ENCODE assay signal across 25 mouse cellular contexts in the genomic region with DNA sequence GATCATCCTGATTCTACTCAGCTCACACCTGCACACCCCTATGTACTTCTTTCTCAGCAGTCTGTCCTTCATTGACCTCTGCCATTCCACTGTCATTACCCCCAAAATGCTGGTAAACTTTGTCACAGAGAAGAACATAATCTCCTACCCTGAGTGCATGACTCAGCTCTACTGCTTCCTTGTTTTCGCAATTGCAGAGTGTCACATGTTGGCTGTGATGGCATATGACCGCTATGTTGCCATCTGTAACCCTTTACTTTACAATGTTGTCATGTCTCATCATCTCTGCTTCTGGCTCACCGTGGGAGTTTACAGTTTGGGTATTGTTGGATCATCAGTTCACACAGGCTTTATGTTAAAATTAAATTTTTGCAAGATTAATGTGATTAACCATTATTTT. TPM values are rescaled to one million over a fixed set of nuclear protein-coding genes. Genes with fewer than 3 reads are reported as not detected.
"Had no signal": no experiment of that assay in that cellular context is flagged by ENCODE, and none has a peak within 500 bp of the region (broad histone marks: within the 10 kb centered on the region; RNA-seq: fewer than 3 reads in every experiment).

No protein-coding gene starts in this region.

- ATAC-seq: intestine, embryonic 16.5 days; midbrain, embryonic 13.5 days had no signal

- DNase-seq: kidney, adult 2 months; kidney, postnatal 14 days; liver, embryonic 13.5 days; lung, adult 18-20 months; retina, postnatal 1 day; right cerebral cortex, postnatal 4 days; thymus, adult 2 months; thymus, postnatal 36 days had no signal

RNA-seq across cellular contexts. Expression of a gene that starts 2.8 kb away (rescaled TPM):
- total RNA-seq: layer of hippocampus, adult 8-10 months; layer of hippocampus, postnatal 14 days; left cerebral cortex, adult 2 months; left cerebral cortex, postnatal 25 days; midbrain, postnatal 0 days had no signal
- polyA plus RNA-seq: intestine, embryonic 16.5 days; kidney, adult 2 months; kidney, embryonic 15.5 days; large intestine, adult 2 months; limb, embryonic 11.5 days; limb, embryonic 15.5 days; liver, embryonic 13.5 days; lung, embryonic 16.5 days; midbrain, embryonic 13.5 days; midbrain, postnatal 0 days; myocyte; neural tube, embryonic 12.5 days; spleen, adult 2 months; stomach, embryonic 15.5 days; testis, adult 2 months; thymus, adult 2 months had no signal

RNA-seq across cellular contexts. Expression of a gene that starts 27.4 kb away (rescaled TPM):
- total RNA-seq: layer of hippocampus, adult 8-10 months; layer of hippocampus, postnatal 14 days; left cerebral cortex, adult 2 months; left cerebral cortex, postnatal 25 days; midbrain, postnatal 0 days had no signal
- polyA plus RNA-seq: intestine, embryonic 16.5 days; kidney, adult 2 months; kidney, embryonic 15.5 days; large intestine, adult 2 months; limb, embryonic 11.5 days; limb, embryonic 15.5 days; liver, embryonic 13.5 days; lung, embryonic 16.5 days; midbrain, embryonic 13.5 days; midbrain, postnatal 0 days; myocyte; neural tube, embryonic 12.5 days; spleen, adult 2 months; stomach, embryonic 15.5 days; testis, adult 2 months; thymus, adult 2 months had no signal

RNA-seq across cellular contexts. Expression of a gene that starts 41.9 kb away (rescaled TPM):
- total RNA-seq: layer of hippocampus, adult 8-10 months; layer of hippocampus, postnatal 14 days; left cerebral cortex, adult 2 months; left cerebral cortex, postnatal 25 days; midbrain, postnatal 0 days had no signal
- polyA plus RNA-seq: intestine, embryonic 16.5 days; kidney, adult 2 months; kidney, embryonic 15.5 days; large intestine, adult 2 months; limb, embryonic 15.5 days; liver, embryonic 13.5 days; lung, embryonic 16.5 days; midbrain, postnatal 0 days; myocyte; neural tube, embryonic 12.5 days; spleen, adult 2 months; stomach, embryonic 15.5 days; thymus, adult 2 months had no signal

RNA-seq across cellular contexts. Expression of a gene that starts 43.7 kb away (rescaled TPM):
- total RNA-seq: layer of hippocampus, adult 8-10 months; layer of hippocampus, postnatal 14 days; left cerebral cortex, adult 2 months; left cerebral cortex, postnatal 25 days; midbrain, postnatal 0 days had no signal
- polyA plus RNA-seq: intestine, embryonic 16.5 days; kidney, adult 2 months; kidney, embryonic 15.5 days; large intestine, adult 2 months; limb, embryonic 11.5 days; limb, embryonic 15.5 days; liver, embryonic 13.5 days; lung, embryonic 16.5 days; midbrain, embryonic 13.5 days; midbrain, postnatal 0 days; myocyte; neural tube, embryonic 12.5 days; spleen, adult 2 months; stomach, embryonic 15.5 days; testis, adult 2 months; thymus, adult 2 months had no signal

RNA-seq across cellular contexts. Expression of a gene that starts 51.0 kb away (rescaled TPM):
- total RNA-seq: layer of hippocampus, adult 8-10 months; layer of hippocampus, postnatal 14 days; left cerebral cortex, adult 2 months; left cerebral cortex, postnatal 25 days; midbrain, postnatal 0 days had no signal
- polyA plus RNA-seq: intestine, embryonic 16.5 days; kidney, adult 2 months; kidney, embryonic 15.5 days; large intestine, adult 2 months; limb, embryonic 11.5 days; limb, embryonic 15.5 days; liver, embryonic 13.5 days; lung, embryonic 16.5 days; midbrain, embryonic 13.5 days; midbrain, postnatal 0 days; myocyte; neural tube, embryonic 12.5 days; spleen, adult 2 months; stomach, embryonic 15.5 days; thymus, adult 2 months had no signal
